Mouse (Mus musculus) midbrain, embryonic 12.5 days (tissue): ENCODE measurements around the gene Chrm2. TPM values are rescaled to one million over a fixed set of nuclear protein-coding genes. Genes with fewer than 3 reads are reported as not detected.

Source experiments
- ATAC-seq: fragments of 200-750 bp; cut with Nextera tagmentation; 2 replicates; pipeline ENCODE4 v1.8.0; 2017; ENCODE audit warnings: low read depth, moderate TSS enrichment, moderate library complexity; ENCODE audit not compliant: low FRiP score
- H3K27ac ChIP-seq: fragments of 300-500 bp; sonication (generic); replicated peaks from 2 replicates; pipeline ENCODE4 v1.5.1; 2016; ENCODE audit warnings: mild to moderate bottlenecking
- H3K27me3 ChIP-seq: fragments of 300-500 bp; sonication (generic); 2 replicates; pipeline ENCODE4 v1.6.1; 2016; ENCODE audit warnings: mild to moderate bottlenecking
- H3K36me3 ChIP-seq: fragments of 300-500 bp; sonication (generic); 2 replicates; pipeline ENCODE4 v1.6.1; 2016
- H3K4me1 ChIP-seq: fragments of 300-500 bp; sonication (generic); 2 replicates; pipeline ENCODE4 v1.6.1; 2016
- H3K4me2 ChIP-seq: fragments of 300-500 bp; sonication (generic); replicated peaks from 2 replicates; pipeline ENCODE4 v1.6.1; 2016; ENCODE audit warnings: mild to moderate bottlenecking, moderate library complexity
- H3K4me3 ChIP-seq: fragments of 300-500 bp; sonication (generic); 2 replicates; pipeline ENCODE4 v1.5.1; 2016; ENCODE audit warnings: mild to moderate bottlenecking
- H3K9ac ChIP-seq: fragments of 300-500 bp; sonication (generic); replicated peaks from 2 replicates; pipeline ENCODE4 v1.6.1; 2016; ENCODE audit warnings: mild to moderate bottlenecking, moderate library complexity
- H3K9me3 ChIP-seq: fragments of 300-500 bp; sonication (generic); 2 replicates; pipeline ENCODE4 v1.6.1; 2016; ENCODE audit warnings: mild to moderate bottlenecking
- WGBS: fragments of 180-500 bp; shearing (Covaris S2); methylation state at CpG from one replicate; pipeline ENCODE4 v1.1.7; 2016; 5-methylcytosine and 5-hydroxymethylcytosine counted together
- polyA plus RNA-seq: library from polyadenylated mRNA; unstranded; fragments of >200 nt; fragmentation: Nextera tagmentation; extraction: Ambion mirVana; gene quantifications from 2 replicates; pipeline ENCODE4 v1.2.1, GENCODE M21; 2016

Gene Chrm2
- 0.54 and 0.79 TPM in 2 replicates for polyA plus RNA-seq

GRCm38 (mm10) chr6:36387612-36388400 is at the start of gene Chrm2:
Gene Chrm2, plus strand, starts transcription at chr6:36388084.
- no peaks in the 10 kb centered on the region for H3K9me3 ChIP-seq
- H3K36me3 ChIP-seq = no peaks in the 10 kb centered on the region
- H3K9ac ChIP-seq = peak within 1 kb of the TSS; percentile 39
- no peak within 1 kb of the TSS for H3K27ac ChIP-seq
- peaks cover 45% of the 10 kb centered on the region for H3K27me3 ChIP-seq
- peak within 1 kb of the TSS; percentile 78 for H3K4me2 ChIP-seq
- peak within 1 kb of the TSS; percentile 47 for H3K4me3 ChIP-seq
- ATAC-seq = peak; percentile 69; the same call in 1 of the 2 replicates
- 3% methylated on average over 30 of the region's 30 CpGs for WGBS
- H3K4me1 ChIP-seq = peaks cover 13% of the 10 kb centered on the region

- WGBS = 88% methylated on average over 2 of the region's 2 CpGs
- ATAC-seq = no peak
- Histone ChIP-seq H3K4me3 (no peak overlapping the region), H3K4me1 (no peaks in the 10 kb centered on the region), H3K9me3 (no peaks in the 10 kb centered on the region), H3K27ac (no peak overlapping the region), H3K9ac (no peak overlapping the region), H3K4me2 (no peak overlapping the region), H3K36me3 (no peaks in the 10 kb centered on the region), H3K27me3 (no peaks in the 10 kb centered on the region)
Observed at GRCm38 (mm10) chr6:36373983-36374382, 13.9 kb upstream of the Chrm2 start.

- no peak for ATAC-seq
- Histone ChIP-seq H3K4me3 (no peak overlapping the region), H3K27me3 (no peaks in the 10 kb centered on the region), H3K4me1 (no peaks in the 10 kb centered on the region), H3K36me3 (no peaks in the 10 kb centered on the region), H3K9ac (no peak overlapping the region), H3K27ac (no peak overlapping the region), H3K4me2 (no peak overlapping the region), H3K9me3 (no peaks in the 10 kb centered on the region)
- whole genome bisulfite sequencing = 73% methylated on average over 4 of the region's 4 CpGs
Observed at GRCm38 (mm10) chr6:36377936-36378335, 9.9 kb upstream of the Chrm2 start.

- H3K9ac ChIP-seq = no peak overlapping the region
- 45% methylated on average over 3 of the region's 3 CpGs for WGBS
- H3K4me1 ChIP-seq = peaks cover 11% of the 10 kb centered on the region
Observed at GRCm38 (mm10) chr6:36384102-36384501, 3.8 kb upstream of the Chrm2 start.

GRCm38 (mm10) chr6:36388401-36389259 is 746 bp downstream of the Chrm2 start:
- peak overlapping the region; percentile 78 for H3K4me2 ChIP-seq
- H3K27me3 ChIP-seq = peaks cover 45% of the 10 kb centered on the region
- H3K9ac ChIP-seq = peak overlapping the region; percentile 39
- peak; percentile 59 for ATAC-seq
- no peaks in the 10 kb centered on the region for H3K9me3 ChIP-seq
- H3K27ac ChIP-seq = no peak overlapping the region
- peaks cover 13% of the 10 kb centered on the region for H3K4me1 ChIP-seq
- WGBS = 0% methylated on average over 36 of the region's 36 CpGs
- H3K4me3 ChIP-seq = peak overlapping the region; percentile 47
- no peaks in the 10 kb centered on the region for H3K36me3 ChIP-seq

More at GRCm38 (mm10) chr6:36384102-36384501, 3.8 kb upstream of the Chrm2 start:
- no peaks in the 10 kb centered on the region for H3K36me3 ChIP-seq
- peaks cover 22% of the 10 kb centered on the region for H3K27me3 ChIP-seq
- no peak overlapping the region for H3K4me2 ChIP-seq
- no peaks in the 10 kb centered on the region for H3K9me3 ChIP-seq
- H3K27ac ChIP-seq = no peak overlapping the region
- ATAC-seq = no peak
- no peak overlapping the region for H3K4me3 ChIP-seq

- Histone ChIP-seq H3K9ac (0 out of 2 replicates have a peak overlapping the region, but pooled peaks have one; percentile 39), H3K9me3 (no peaks in the 10 kb centered on the region), H3K4me2 (peak overlapping the region; percentile 78), H3K4me1 (peaks cover 9% of the 10 kb centered on the region), H3K27me3 (peaks cover 45% of the 10 kb centered on the region), H3K36me3 (no peaks in the 10 kb centered on the region), H3K27ac (no peak overlapping the region), H3K4me3 (peak overlapping the region; percentile 47)
- WGBS = 30% methylated on average over 20 of the region's 20 CpGs
- ATAC-seq = peak; percentile 5; the same call in 1 of the 2 replicates
Observed at GRCm38 (mm10) chr6:36389260-36389965, 1.5 kb downstream of the Chrm2 start.

GRCm38 (mm10) chr6:36393705-36394104 is 5.8 kb downstream of the Chrm2 start:
- 0 out of 2 replicates have a peak, but pooled peaks have one; percentile 44 for ATAC-seq
- H3K9me3 ChIP-seq = no peaks in the 10 kb centered on the region
- no peak overlapping the region for H3K4me2 ChIP-seq
- no peaks in the 10 kb centered on the region for H3K36me3 ChIP-seq
- H3K4me1 ChIP-seq = peaks cover 6% of the 10 kb centered on the region
- no peak overlapping the region for H3K9ac ChIP-seq
- 64% methylated on average over 4 of the region's 4 CpGs for WGBS
- no peak overlapping the region for H3K4me3 ChIP-seq
- no peak overlapping the region for H3K27ac ChIP-seq
- H3K27me3 ChIP-seq = peaks cover 27% of the 10 kb centered on the region

GRCm38 (mm10) chr6:36405139-36405538 is 17.3 kb downstream of the Chrm2 start:
- no peak overlapping the region for H3K4me2 ChIP-seq
- no peaks in the 10 kb centered on the region for H3K27me3 ChIP-seq
- H3K9ac ChIP-seq = no peak overlapping the region
- no peaks in the 10 kb centered on the region for H3K9me3 ChIP-seq
- no peak overlapping the region for H3K4me3 ChIP-seq
- no peak overlapping the region for H3K27ac ChIP-seq
- no peaks in the 10 kb centered on the region for H3K4me1 ChIP-seq
- no peak for ATAC-seq
- no peaks in the 10 kb centered on the region for H3K36me3 ChIP-seq
- WGBS = 78% methylated on average over 5 of the region's 5 CpGs

GRCm38 (mm10) chr6:36409016-36409415 is 21.1 kb downstream of the Chrm2 start:
- H3K36me3 ChIP-seq = no peaks in the 10 kb centered on the region
- H3K9me3 ChIP-seq = no peaks in the 10 kb centered on the region
- no peaks in the 10 kb centered on the region for H3K4me1 ChIP-seq
- H3K9ac ChIP-seq = no peak overlapping the region
- no peak overlapping the region for H3K4me2 ChIP-seq
- H3K27me3 ChIP-seq = no peaks in the 10 kb centered on the region
- H3K27ac ChIP-seq = no peak overlapping the region
- H3K4me3 ChIP-seq = no peak overlapping the region
- ATAC-seq = no peak

GRCm38 (mm10) chr6:36410057-36410456 is 22.2 kb downstream of the Chrm2 start:
- Histone ChIP-seq H3K36me3 (no peaks in the 10 kb centered on the region), H3K27me3 (no peaks in the 10 kb centered on the region), H3K4me2 (no peak overlapping the region), H3K9ac (no peak overlapping the region), H3K9me3 (no peaks in the 10 kb centered on the region), H3K4me1 (no peaks in the 10 kb centered on the region), H3K27ac (no peak overlapping the region), H3K4me3 (no peak overlapping the region)
- ATAC-seq = no peak
- 84% methylated on average over 2 of the region's 2 CpGs for WGBS

GRCm38 (mm10) chr6:36419716-36420115 is 31.8 kb downstream of the Chrm2 start:
- no peaks in the 10 kb centered on the region for H3K36me3 ChIP-seq
- no peaks in the 10 kb centered on the region for H3K27me3 ChIP-seq
- H3K27ac ChIP-seq = no peak overlapping the region
- H3K4me3 ChIP-seq = no peak overlapping the region
- no peak overlapping the region for H3K9ac ChIP-seq
- no peak for ATAC-seq
- no peaks in the 10 kb centered on the region for H3K4me1 ChIP-seq
- 58% methylated on average over 2 of the region's 2 CpGs for WGBS
- H3K4me2 ChIP-seq = no peak overlapping the region
- H3K9me3 ChIP-seq = no peaks in the 10 kb centered on the region
